In the genomic region with DNA sequence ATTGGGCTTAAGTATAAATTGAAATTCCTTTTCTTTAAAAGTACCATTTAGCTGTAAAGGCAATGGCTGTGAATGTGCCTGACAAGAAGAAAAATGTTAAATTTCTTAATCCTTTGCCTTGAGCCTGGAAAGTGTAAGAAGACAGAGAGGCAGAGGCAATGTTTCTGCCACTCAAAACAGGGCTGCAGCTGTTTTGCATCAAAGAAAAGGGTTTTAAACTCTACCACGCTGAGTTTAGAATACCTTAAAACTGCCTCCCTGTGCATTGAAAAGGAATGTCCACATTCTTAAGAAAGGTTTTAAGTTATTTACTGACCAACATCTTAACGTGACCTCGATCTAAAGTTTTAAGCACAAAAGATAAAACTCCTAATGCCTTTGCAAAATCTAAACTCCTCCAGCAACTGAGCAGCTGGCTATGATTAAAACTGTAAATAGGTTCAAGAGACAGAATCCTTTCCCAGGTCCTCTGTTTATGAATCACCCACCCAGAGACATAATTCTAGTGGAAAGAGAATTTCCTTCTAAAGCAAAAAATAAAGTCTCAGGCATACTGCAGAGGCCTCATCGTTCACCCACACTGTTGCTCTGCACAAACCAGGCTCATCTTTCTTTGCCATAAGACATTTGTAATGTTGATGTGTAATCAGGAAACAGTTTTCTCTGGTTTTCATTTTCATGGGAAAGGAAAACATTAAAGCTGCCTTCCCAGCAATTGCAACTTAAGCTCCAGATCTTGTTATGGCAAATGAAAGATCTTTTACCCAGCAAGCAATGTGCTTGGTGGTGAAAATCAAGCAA, we compare ENCODE assay signal across 10 mouse cellular contexts. TPM values are rescaled to one million over a fixed set of nuclear protein-coding genes. Genes with fewer than 3 reads are reported as not detected.
DNase-seq lines count a peak whose midpoint lies in the region; ATAC-seq lines count a peak whose summit lies in the region.
"Had no signal": no experiment of that assay in that cellular context is flagged by ENCODE, and none has a peak within 500 bp of the region (broad histone marks: within the 10 kb centered on the region; RNA-seq: fewer than 3 reads in every experiment).

No protein-coding gene starts in this region.

- H3K36me3 ChIP-seq in hindbrain, embryonic 10.5 days, result no peaks in the 10 kb centered on the region
- H3K36me3 ChIP-seq in hindbrain, embryonic 16.5 days (ENCODE audit: control insufficient read depth, insufficient read depth, low read length), result no peaks in the 10 kb centered on the region
- H3K36me3 ChIP-seq in embryonic facial prominence, embryonic 13.5 days, result no peaks in the 10 kb centered on the region
- no peaks in the 10 kb centered on the region for H3K36me3 ChIP-seq in liver, embryonic 13.5 days

- no peaks in the 10 kb centered on the region for H3K4me1 ChIP-seq in hindbrain, embryonic 10.5 days (replicated peaks)
- no peaks in the 10 kb centered on the region for H3K4me1 ChIP-seq in hindbrain, embryonic 16.5 days (ENCODE audit: control insufficient read depth, insufficient read depth, low read depth, low read length)
- H3K4me1 ChIP-seq in embryonic facial prominence, embryonic 13.5 days, result peaks cover 44% of the 10 kb centered on the region
- peaks cover 31% of the 10 kb centered on the region for H3K4me1 ChIP-seq in liver, embryonic 13.5 days (replicated peaks)

- 52% methylated on average over 4 of the region's 4 CpGs for WGBS in hindbrain, embryonic 10.5 days
- 69% methylated on average over 4 of the region's 4 CpGs for whole genome bisulfite sequencing in hindbrain, embryonic 16.5 days
- 5% methylated on average over 4 of the region's 4 CpGs for WGBS in embryonic facial prominence, embryonic 13.5 days
- WGBS in liver, embryonic 13.5 days (ENCODE audit: insufficient replicate concordance), result 55% methylated on average over 4 of the region's 4 CpGs

- H3K9ac ChIP-seq in hindbrain, embryonic 16.5 days (ENCODE audit: low read depth, low read length), result no peak overlapping the region
- H3K9ac ChIP-seq in embryonic facial prominence, embryonic 13.5 days, result no peak overlapping the region
- no peak overlapping the region for H3K9ac ChIP-seq in liver, embryonic 13.5 days

- 0 out of 2 replicates have a peak overlapping the region, but pooled peaks have one; percentile 53 for H3K27ac ChIP-seq in hindbrain, embryonic 10.5 days
- H3K27ac ChIP-seq in hindbrain, embryonic 16.5 days (ENCODE audit: low read depth, low read length), result no peak overlapping the region
- H3K27ac ChIP-seq in embryonic facial prominence, embryonic 13.5 days, result peak overlapping the region; percentile 93
- H3K27ac ChIP-seq in liver, embryonic 13.5 days, result peak overlapping the region; percentile 53

- H3K4me3 ChIP-seq in hindbrain, embryonic 10.5 days, result no peak overlapping the region
- H3K4me3 ChIP-seq in hindbrain, embryonic 16.5 days (ENCODE audit: low read length), result no peak overlapping the region
- H3K4me3 ChIP-seq in embryonic facial prominence, embryonic 13.5 days, result no peak overlapping the region
- H3K4me3 ChIP-seq in liver, embryonic 13.5 days (replicated peaks), result no peak overlapping the region

- H3K4me2 ChIP-seq in hindbrain, embryonic 16.5 days (ENCODE audit: low read length), result no peak overlapping the region
- no peak overlapping the region for H3K4me2 ChIP-seq in embryonic facial prominence, embryonic 13.5 days
- peak overlapping the region; percentile 38; the same call in 1 of the 2 replicates for H3K4me2 ChIP-seq in liver, embryonic 13.5 days

- DNase-seq in hindbrain, embryonic 10.5 days (ENCODE audit: low spot score), result no peak
- DNase-seq in adipocyte (ENCODE audit: low spot score), result peak; percentile 55
- DNase-seq in liver, embryonic 13.5 days, result no peak
- no peak for DNase-seq in adrenal gland, postnatal 10 days
- no peak for DNase-seq in cerebellum, adult 11 months
- DNase-seq: cerebellum, adult 18-20 months; thymus, adult 18-20 months had no signal

- no peak for ATAC-seq in hindbrain, embryonic 16.5 days
- ATAC-seq in embryonic facial prominence, embryonic 13.5 days (ENCODE audit: insufficient number of reproducible peaks, insufficient read depth, low FRiP score, low TSS enrichment, low read depth), result peak; percentile 77
- ATAC-seq in liver, embryonic 13.5 days (ENCODE audit: low read depth), result no peak
- ATAC-seq: forebrain, embryonic 16.5 days had no signal

- H3K9me3 ChIP-seq in hindbrain, embryonic 10.5 days, result no peaks in the 10 kb centered on the region
- H3K9me3 ChIP-seq in hindbrain, embryonic 16.5 days (ENCODE audit: control insufficient read depth, low read length), result no peaks in the 10 kb centered on the region
- H3K9me3 ChIP-seq in embryonic facial prominence, embryonic 13.5 days, result no peaks in the 10 kb centered on the region
- no peaks in the 10 kb centered on the region for H3K9me3 ChIP-seq in liver, embryonic 13.5 days (replicated peaks)

- H3K27me3 ChIP-seq in hindbrain, embryonic 10.5 days (ENCODE audit: insufficient read depth, poor library complexity, severe bottlenecking), result no peaks in the 10 kb centered on the region
- H3K27me3 ChIP-seq in hindbrain, embryonic 16.5 days (replicated peaks; ENCODE audit: control insufficient read depth, insufficient read depth, low read length), result no peaks in the 10 kb centered on the region
- no peaks in the 10 kb centered on the region for H3K27me3 ChIP-seq in embryonic facial prominence, embryonic 13.5 days
- no peaks in the 10 kb centered on the region for H3K27me3 ChIP-seq in liver, embryonic 13.5 days

RNA-seq across cellular contexts. Expression of a gene that starts 34.1 kb away (rescaled TPM):
- polyA plus RNA-seq in hindbrain, embryonic 10.5 days (2016; fragmentation: Nextera tagmentation; extraction: Ambion mirVana), result 65.7 and 87.6 TPM in 2 replicates
- polyA plus RNA-seq in hindbrain, embryonic 16.5 days (2015; fragmentation: Nextera tagmentation; extraction: Ambion mirVana), result 49.1 and 50.1 TPM in 2 replicates
- polyA plus RNA-seq in embryonic facial prominence, embryonic 13.5 days (2015; fragmentation: Nextera tagmentation; extraction: Ambion mirVana), result 73.6 and 84.8 TPM in 2 replicates
- 60.4 and 66.7 TPM in 2 replicates for polyA plus RNA-seq in liver, embryonic 13.5 days (2015; fragmentation: Nextera tagmentation; extraction: Ambion mirVana)
- total RNA-seq in adrenal gland, postnatal 10 days (2021), result 10 to 100 TPM; 41.5 to 42.9 TPM
